Mouse (Mus musculus) heart, embryonic 15.5 days (tissue): Measurements from ENCODE around the gene Sctr. TPM values are rescaled to one million over a fixed set of nuclear protein-coding genes. Genes with fewer than 3 reads are reported as not detected.

Experiments used
- ATAC-seq: fragments of 200-750 bp; cut with Nextera tagmentation; replicated peaks from 2 replicates; pipeline ENCODE4 v1.8.0; 2017; ENCODE audit warnings: low read depth, moderate TSS enrichment; ENCODE audit not compliant: insufficient number of reproducible peaks, insufficient read depth, low FRiP score
- H3K27ac ChIP-seq: fragments of 300-500 bp; sonication (generic); 2 replicates; pipeline ENCODE4 v1.5.1; 2015; ENCODE audit warnings: mild to moderate bottlenecking, inconsistent platforms
- H3K27me3 ChIP-seq: fragments of 300-500 bp; sonication (generic); 2 replicates; pipeline ENCODE4 v1.6.1; 2015; ENCODE audit warnings: inconsistent platforms
- H3K36me3 ChIP-seq: fragments of 300-500 bp; sonication (generic); 2 replicates; pipeline ENCODE4 v1.6.1; 2015; ENCODE audit warnings: mild to moderate bottlenecking, inconsistent platforms
- H3K4me1 ChIP-seq: fragments of 300-500 bp; sonication (generic); replicated peaks from 2 replicates; pipeline ENCODE4 v1.6.1; 2015; ENCODE audit warnings: inconsistent platforms
- H3K4me2 ChIP-seq: fragments of 300-500 bp; sonication (generic); 2 replicates; pipeline ENCODE4 v1.6.1; 2015; ENCODE audit warnings: inconsistent platforms, mild to moderate bottlenecking, moderate library complexity
- H3K4me3 ChIP-seq: fragments of 300-500 bp; sonication (generic); 2 replicates; pipeline ENCODE4 v1.5.1; 2015; ENCODE audit warnings: mild to moderate bottlenecking, inconsistent platforms
- H3K9ac ChIP-seq: fragments of 300-500 bp; sonication (generic); 2 replicates; pipeline ENCODE4 v1.6.1; 2015; ENCODE audit warnings: mild to moderate bottlenecking, inconsistent platforms
- H3K9me3 ChIP-seq: fragments of 300-500 bp; sonication (generic); replicated peaks from 2 replicates; pipeline ENCODE4 v1.6.1; 2016; ENCODE audit warnings: inconsistent platforms
- WGBS: fragments of 180-500 bp; shearing (Covaris S2); methylation state at CpG from one replicate; pipeline ENCODE4 v1.1.7; 2015; ENCODE audit warnings: mixed read lengths; 5-methylcytosine and 5-hydroxymethylcytosine counted together
- polyA plus RNA-seq: library from polyadenylated mRNA; unstranded; fragments of >200 nt; fragmentation: Nextera tagmentation; extraction: Ambion mirVana; gene quantifications from 2 replicates; pipeline ENCODE4 v1.2.1, GENCODE M21; 2015

Sctr gene
- polyA plus RNA-seq, 1 experiment from 2014 or later, result not detected

GRCm38 (mm10) chr1:120054997-120055396 is 48.3 kb downstream of the Sctr start:
- H3K27ac ChIP-seq, result no peak overlapping the region
- H3K9ac ChIP-seq, result no peak overlapping the region
- no peaks in the 10 kb centered on the region for H3K27me3 ChIP-seq
- H3K9me3 ChIP-seq, result no peaks in the 10 kb centered on the region
- H3K4me2 ChIP-seq, result no peak overlapping the region
- no peak for ATAC-seq
- peaks cover 3% of the 10 kb centered on the region; the same call in 1 of the 2 replicates for H3K4me1 ChIP-seq
- H3K36me3 ChIP-seq, result no peaks in the 10 kb centered on the region
- H3K4me3 ChIP-seq, result no peak overlapping the region
- WGBS, result 78% methylated on average over 6 of the region's 6 CpGs

- Histone ChIP-seq H3K9ac (no peak overlapping the region), H3K9me3 (no peaks in the 10 kb centered on the region), H3K4me1 (peaks cover 3% of the 10 kb centered on the region; the same call in 1 of the 2 replicates), H3K4me2 (no peak overlapping the region), H3K27me3 (no peaks in the 10 kb centered on the region), H3K27ac (no peak overlapping the region), H3K36me3 (no peaks in the 10 kb centered on the region), H3K4me3 (no peak overlapping the region)
- WGBS, result 61% methylated on average over 6 of the region's 6 CpGs
- ATAC-seq, result peak; percentile 27; the same call in 1 of the 2 replicates
Measured at GRCm38 (mm10) chr1:120055475-120055874, 48.8 kb downstream of the Sctr start.

GRCm38 (mm10) chr1:120056236-120056635 is 49.5 kb downstream of the Sctr start:
- WGBS, result 68% methylated on average over 7 of the region's 7 CpGs
- no peaks in the 10 kb centered on the region for H3K36me3 ChIP-seq
- H3K27ac ChIP-seq, result no peak overlapping the region
- no peaks in the 10 kb centered on the region for H3K9me3 ChIP-seq
- no peak overlapping the region for H3K4me3 ChIP-seq
- no peak for ATAC-seq
- peaks cover 3% of the 10 kb centered on the region; the same call in 1 of the 2 replicates for H3K4me1 ChIP-seq
- no peaks in the 10 kb centered on the region for H3K27me3 ChIP-seq
- no peak overlapping the region for H3K9ac ChIP-seq
- no peak overlapping the region for H3K4me2 ChIP-seq

- no peak for ATAC-seq
Measured at GRCm38 (mm10) chr1:120057044-120057443, 50.4 kb downstream of the Sctr start.

GRCm38 (mm10) chr1:120057674-120058430 is 51.2 kb downstream of the Sctr start:
- Histone ChIP-seq H3K9me3 (no peaks in the 10 kb centered on the region), H3K27ac (no peak overlapping the region), H3K36me3 (no peaks in the 10 kb centered on the region), H3K4me3 (no peak overlapping the region), H3K9ac (no peak overlapping the region), H3K4me2 (no peak overlapping the region), H3K4me1 (peaks cover 3% of the 10 kb centered on the region; the same call in 1 of the 2 replicates), H3K27me3 (no peaks in the 10 kb centered on the region)
- ATAC-seq, result no peak
- 64% methylated on average over 8 of the region's 8 CpGs for WGBS

More at GRCm38 (mm10) chr1:120057044-120057443, 50.4 kb downstream of the Sctr start:
- H3K4me3 ChIP-seq, result no peak overlapping the region
- 60% methylated on average over 14 of the region's 14 CpGs for WGBS
- no peaks in the 10 kb centered on the region for H3K9me3 ChIP-seq
- no peaks in the 10 kb centered on the region for H3K27me3 ChIP-seq
- peaks cover 3% of the 10 kb centered on the region; the same call in 1 of the 2 replicates for H3K4me1 ChIP-seq
- H3K36me3 ChIP-seq, result no peaks in the 10 kb centered on the region
- no peak overlapping the region for H3K9ac ChIP-seq
- H3K27ac ChIP-seq, result no peak overlapping the region
- no peak overlapping the region for H3K4me2 ChIP-seq

GRCm38 (mm10) chr1:120060687-120061086 is 54.0 kb downstream of the Sctr start:
- WGBS, result 62% methylated on average over 5 of the region's 5 CpGs

GRCm38 (mm10) chr1:120062231-120062630 is 55.5 kb downstream of the Sctr start:
- Histone ChIP-seq H3K27me3 (no peaks in the 10 kb centered on the region), H3K36me3 (no peaks in the 10 kb centered on the region), H3K9ac (no peak overlapping the region), H3K4me1 (no peaks in the 10 kb centered on the region; the same call in 1 of the 2 replicates), H3K4me2 (no peak overlapping the region), H3K27ac (no peak overlapping the region), H3K9me3 (no peaks in the 10 kb centered on the region), H3K4me3 (no peak overlapping the region)
- WGBS, result 90% methylated on average over 7 of the region's 7 CpGs
- ATAC-seq, result no peak

More at GRCm38 (mm10) chr1:120060687-120061086, 54.0 kb downstream of the Sctr start:
- H3K4me3 ChIP-seq, result no peak overlapping the region
- no peaks in the 10 kb centered on the region for H3K9me3 ChIP-seq
- H3K4me2 ChIP-seq, result no peak overlapping the region
- no peaks in the 10 kb centered on the region for H3K36me3 ChIP-seq
- H3K4me1 ChIP-seq, result peaks cover 3% of the 10 kb centered on the region; the same call in 1 of the 2 replicates
- H3K27ac ChIP-seq, result no peak overlapping the region
- no peaks in the 10 kb centered on the region for H3K27me3 ChIP-seq
- no peak overlapping the region for H3K9ac ChIP-seq
- ATAC-seq, result no peak

- no peak overlapping the region for H3K4me3 ChIP-seq
- H3K9ac ChIP-seq, result no peak overlapping the region
- no peaks in the 10 kb centered on the region for H3K4me1 ChIP-seq
- no peak overlapping the region for H3K27ac ChIP-seq
- no peaks in the 10 kb centered on the region for H3K27me3 ChIP-seq
- 88% methylated on average over 11 of the region's 11 CpGs for WGBS
- no peaks in the 10 kb centered on the region for H3K36me3 ChIP-seq
- no peak for ATAC-seq
- no peaks in the 10 kb centered on the region for H3K9me3 ChIP-seq
- H3K4me2 ChIP-seq, result no peak overlapping the region
Measured at GRCm38 (mm10) chr1:120064036-120064682, 57.5 kb downstream of the Sctr start.

GRCm38 (mm10) chr1:120066159-120066558 is 59.5 kb downstream of the Sctr start:
- no peak for ATAC-seq
- no peaks in the 10 kb centered on the region for H3K9me3 ChIP-seq
- no peak overlapping the region for H3K9ac ChIP-seq
- H3K27me3 ChIP-seq, result no peaks in the 10 kb centered on the region
- H3K36me3 ChIP-seq, result no peaks in the 10 kb centered on the region
- no peak overlapping the region for H3K27ac ChIP-seq
- no peak overlapping the region for H3K4me2 ChIP-seq
- 84% methylated on average over 8 of the region's 8 CpGs for WGBS
- H3K4me3 ChIP-seq, result no peak overlapping the region
- no peaks in the 10 kb centered on the region for H3K4me1 ChIP-seq

- WGBS, result 83% methylated on average over 3 of the region's 3 CpGs
- H3K4me3 ChIP-seq, result no peak overlapping the region
- no peak overlapping the region for H3K27ac ChIP-seq
- no peak overlapping the region for H3K9ac ChIP-seq
- no peaks in the 10 kb centered on the region for H3K36me3 ChIP-seq
- H3K4me1 ChIP-seq, result no peaks in the 10 kb centered on the region
- no peaks in the 10 kb centered on the region for H3K9me3 ChIP-seq
- no peak for ATAC-seq
- no peaks in the 10 kb centered on the region for H3K27me3 ChIP-seq
- H3K4me2 ChIP-seq, result no peak overlapping the region
Measured at GRCm38 (mm10) chr1:120066625-120067024, 59.9 kb downstream of the Sctr start.

- Histone ChIP-seq H3K4me2 (no peak overlapping the region), H3K36me3 (no peaks in the 10 kb centered on the region), H3K4me1 (peaks cover 17% of the 10 kb centered on the region), H3K27me3 (no peaks in the 10 kb centered on the region), H3K4me3 (no peak overlapping the region), H3K27ac (no peak overlapping the region), H3K9me3 (no peaks in the 10 kb centered on the region), H3K9ac (no peak overlapping the region)
- no peak for ATAC-seq
- 61% methylated on average over 5 of the region's 5 CpGs for WGBS
Measured at GRCm38 (mm10) chr1:120069120-120069519, 62.4 kb downstream of the Sctr start.
